Mouse (Mus musculus): Measurements from ENCODE around the gene Afmid.
"Not testable (repeated sequence)": the region's sequence is repeated elsewhere in the genome, so short reads cannot be mapped to it uniquely, and the experiment has no call there.

Afmid gene

DNA sequence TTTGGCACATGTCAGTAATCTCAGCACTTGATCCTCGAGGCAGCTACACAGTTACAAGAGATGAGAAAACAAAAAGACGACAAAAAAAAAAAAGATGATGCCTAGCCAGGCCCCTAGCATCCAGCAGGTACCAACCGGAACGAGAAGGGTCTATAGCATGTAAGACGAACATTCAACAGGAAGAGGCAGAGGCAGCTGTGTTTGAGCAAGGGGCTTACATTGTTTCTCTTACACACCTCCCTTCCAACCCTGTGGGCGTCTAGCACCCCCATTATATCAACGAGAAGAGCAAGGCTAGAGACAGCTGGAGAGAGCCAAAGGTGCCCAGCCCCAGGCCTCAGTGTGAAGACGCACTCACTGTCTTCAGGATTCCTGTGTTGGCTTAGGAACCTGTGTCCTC, 1.2 kb downstream of the Afmid start:
- DNase-seq, result no peak

GRCm38 (mm10) chr11:117827386-117827785, 1.7 kb downstream of the Afmid start:
- no peak for DNase-seq

DNA sequence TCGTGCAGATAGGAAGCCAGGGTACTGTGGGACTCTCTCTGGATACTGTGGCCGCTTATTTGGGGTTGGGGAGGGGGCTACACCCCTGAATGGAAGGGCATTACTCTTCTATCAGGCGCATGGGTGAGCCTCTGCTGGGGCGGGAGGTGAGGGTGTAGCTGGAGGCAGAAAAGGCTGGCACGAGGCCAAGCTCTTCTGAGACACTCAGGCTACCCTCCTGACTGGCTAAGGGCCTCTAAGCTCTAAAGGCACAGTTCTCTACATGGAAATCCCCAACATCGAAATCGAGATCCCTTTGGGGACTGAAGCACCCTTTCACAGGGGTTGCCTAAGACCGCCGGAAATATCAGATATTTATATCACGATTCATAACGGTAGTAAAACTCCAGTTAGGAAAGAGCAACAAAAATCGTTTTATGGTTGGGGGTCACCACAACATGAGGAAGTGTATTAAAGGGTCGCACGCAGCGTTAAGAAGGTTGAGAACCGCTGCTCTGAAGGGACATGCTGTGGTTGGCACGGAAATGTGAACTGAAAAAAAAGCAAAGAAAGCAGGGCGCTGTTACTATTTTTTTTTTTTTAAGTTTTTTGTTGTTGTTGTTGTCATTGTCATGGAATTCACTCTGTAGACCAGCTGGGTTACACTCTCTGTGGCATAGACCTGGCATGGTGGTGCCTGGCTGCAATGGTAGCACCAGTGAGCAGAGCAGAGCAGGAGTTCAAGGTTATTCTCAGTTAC, 2.6 kb downstream of the Afmid start:
- no peak for DNase-seq

DNA sequence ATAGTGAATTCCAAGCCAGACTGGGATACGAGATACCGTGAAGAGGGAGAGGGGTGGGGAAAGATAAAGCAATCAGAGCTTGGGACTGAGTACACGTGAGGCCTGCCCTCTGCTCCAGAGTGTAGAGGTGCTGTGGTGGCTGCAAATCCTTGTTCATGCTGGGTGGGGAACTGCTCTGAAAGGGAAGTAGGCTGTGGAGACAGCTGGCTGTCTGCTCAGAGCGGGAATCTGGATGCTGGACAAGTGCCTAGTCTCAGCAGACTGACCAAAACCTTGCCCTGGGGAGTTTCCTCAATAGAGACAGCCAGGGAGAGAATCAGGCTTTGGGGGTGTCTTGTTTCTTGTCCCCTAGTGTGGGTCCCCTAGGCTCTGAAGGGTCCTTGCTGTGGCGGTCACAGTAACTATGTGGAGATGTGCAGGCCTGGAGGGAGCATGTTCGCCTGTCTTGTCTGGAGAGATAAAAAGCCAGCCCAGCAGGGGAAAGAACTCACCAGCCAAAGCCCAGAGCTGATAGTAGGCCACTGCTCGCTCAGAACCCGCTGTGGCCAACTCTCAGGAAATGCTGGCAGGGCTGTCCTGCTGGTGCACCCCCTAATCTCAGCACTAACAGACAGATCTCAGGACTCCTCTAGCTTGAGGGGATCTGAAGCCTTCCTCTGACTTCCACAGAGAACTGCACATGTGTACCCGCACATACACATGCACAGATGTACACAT, 3.3 kb downstream of the Afmid start:
- no peak for DNase-seq

- DNase-seq, result no peak
These were observed 4.0 kb downstream of the Afmid start for GRCm38 (mm10) chr11:117829671-117830215.

DNA sequence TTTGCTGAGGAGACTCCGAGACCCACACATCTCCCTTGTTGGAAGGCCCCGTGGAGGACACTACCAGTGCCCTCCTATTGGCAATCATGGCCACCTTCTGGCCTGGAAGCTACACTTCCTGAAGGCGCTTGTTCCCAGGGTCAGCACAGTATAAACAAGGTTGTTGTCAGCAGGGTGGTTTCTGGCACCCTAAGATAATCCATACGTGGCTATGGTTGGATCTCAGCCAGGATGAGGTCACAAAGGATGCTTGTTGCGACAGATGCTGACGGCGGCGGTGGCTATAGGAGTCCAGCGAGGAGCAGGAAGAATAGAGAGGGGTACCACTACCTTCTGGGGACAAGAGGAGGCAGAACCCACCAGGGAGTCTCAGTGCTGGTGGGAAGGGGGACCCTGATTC, 4.7 kb downstream of the Afmid start:
- DNase-seq, result no peak

- peak; percentile 50 to 61 for DNase-seq
These were observed 6.6 kb downstream of the Afmid start for GRCm38 (mm10) chr11:117832086-117832969.

- not testable (repeated sequence) for DNase-seq
These were observed 7.8 kb downstream of the Afmid start for GRCm38 (mm10) chr11:117833509-117833908.

DNA sequence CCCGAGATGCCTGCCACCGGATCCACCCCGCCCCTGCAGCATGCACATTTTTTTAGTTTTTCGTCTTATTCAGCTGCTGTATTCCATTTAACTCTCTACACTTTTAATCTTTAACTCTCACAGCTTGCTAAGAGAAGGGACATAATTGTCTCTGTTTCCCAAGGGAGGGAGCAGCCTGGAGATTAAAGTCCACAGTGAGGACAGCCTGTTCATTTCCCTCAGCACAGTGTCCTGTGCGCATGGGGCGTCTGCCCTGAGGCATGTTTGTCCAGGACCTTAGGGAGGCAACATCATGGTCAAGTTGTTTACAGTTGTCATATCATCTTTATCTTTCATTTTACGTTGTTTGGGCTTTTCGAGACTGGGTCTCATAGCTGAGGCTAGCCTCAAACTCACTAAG, 8.4 kb downstream of the Afmid start:
- DNase-seq, result no peak

- DNase-seq, result no peak
These were observed 10.6 kb downstream of the Afmid start for GRCm38 (mm10) chr11:117836306-117836705.

DNA sequence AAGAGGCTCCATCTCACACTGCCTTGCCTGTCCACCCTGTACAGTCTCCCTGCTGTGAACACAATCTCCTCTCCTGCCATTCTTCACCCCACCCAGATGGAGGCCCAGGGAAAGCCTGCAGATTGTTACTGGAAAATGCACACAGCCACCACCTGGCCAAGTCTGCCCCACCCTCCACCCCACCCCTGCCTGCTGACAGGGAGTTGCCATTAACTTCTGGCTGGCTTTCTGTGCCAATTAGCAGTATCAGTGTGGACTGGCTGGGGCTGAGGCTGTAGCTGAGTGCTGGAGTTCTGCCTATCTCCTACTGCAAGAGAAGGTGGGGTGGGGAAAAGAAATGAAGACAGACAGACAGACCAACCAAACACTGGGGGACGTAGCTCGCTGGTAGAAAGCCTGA, 12.8 kb downstream of the Afmid start:
- DNase-seq, result no peak

GRCm38 (mm10) chr11:117839021-117839420, 13.3 kb downstream of the Afmid start:
- no peak for DNase-seq

DNA sequence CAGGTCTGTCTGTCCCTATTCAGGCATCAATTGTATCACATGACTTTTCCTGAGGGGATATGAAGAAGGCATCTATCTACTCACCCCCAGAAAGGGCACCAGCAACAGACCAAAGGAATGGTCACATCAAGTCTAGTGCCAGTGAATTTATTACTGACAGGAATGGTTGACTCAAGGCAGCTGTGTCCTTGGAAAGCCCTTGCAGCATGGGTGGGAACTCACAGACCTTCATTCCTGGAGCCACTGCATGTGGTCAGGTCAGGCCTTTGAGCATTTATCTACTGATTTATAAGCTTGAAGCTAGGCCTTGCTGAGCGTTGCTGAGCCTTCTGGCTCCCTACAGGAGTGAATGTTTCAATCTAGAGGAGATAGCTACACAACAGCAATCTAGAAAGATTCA, 15.2 kb downstream of the Afmid start:
- no peak for DNase-seq

DNA sequence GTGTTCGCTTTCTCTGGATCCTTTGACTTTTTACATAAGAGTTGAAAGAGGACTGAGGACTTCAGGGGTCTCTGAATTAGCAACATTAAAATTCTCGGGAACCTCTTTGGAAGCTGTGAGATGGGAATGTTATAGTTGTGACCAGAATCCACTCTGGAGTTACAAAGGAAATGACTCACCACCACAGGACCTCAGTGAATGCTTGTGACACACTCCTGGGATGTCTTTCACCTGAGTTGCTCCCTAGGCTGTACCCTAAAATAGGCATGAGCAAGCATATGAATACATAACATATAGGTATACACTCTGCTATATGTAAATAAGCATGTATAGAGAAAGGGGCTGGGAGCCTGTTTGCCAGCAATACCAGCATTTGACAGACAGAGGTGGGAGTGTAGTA, 17.7 kb downstream of the Afmid start:
- no peak for DNase-seq

GRCm38 (mm10) chr11:117844997-117845396, 19.3 kb downstream of the Afmid start:
- no peak for DNase-seq

- no peak for DNase-seq
These were observed 19.9 kb downstream of the Afmid start for GRCm38 (mm10) chr11:117845651-117846050.

GRCm38 (mm10) chr11:117846640-117847039, 20.9 kb downstream of the Afmid start:
- DNase-seq, result no peak

- no peak for DNase-seq
These were observed 22.0 kb downstream of the Afmid start for GRCm38 (mm10) chr11:117847593-117848215.

- DNase-seq, result no peak
These were observed 22.7 kb downstream of the Afmid start for GRCm38 (mm10) chr11:117848271-117848984.

- DNase-seq, result peak; percentile 94 to 99
These were observed 23.4 kb downstream of the Afmid start, which contains the start of gene Birc5 for GRCm38 (mm10) chr11:117848985-117849671. Birc5 (plus strand) TSS chr11:117849251.

GRCm38 (mm10) chr11:117852875-117853274, 27.2 kb downstream of the Afmid start:
- no peak for DNase-seq

Data from cerebellum, adult 18-20 months (tissue).